Mouse (Mus musculus) hematopoietic stem cell, adult 5-6 weeks (primary cell): ENCODE data around the gene Psg16. TPM values are rescaled to one million over a fixed set of nuclear protein-coding genes. Genes with fewer than 3 reads are reported as not detected.

Source experiments
- total RNA-seq: library from RNA; stranded (forward); fragments of 172-1452, 232-1000 nt; gene quantifications from 2 replicates; pipeline ENCODE4 v1.2.3, GENCODE M21; 2017

Psg16 gene
- total RNA-seq, 1 experiment from 2014 or later: 0.20 TPM

Other genes starting within 250 kb of the Psg16 start
- gene Prkd2, start 231.1 kb upstream of the Psg16 start, total RNA-seq: 22.3 and 30.6 TPM in 2 replicates
- gene Dact3, start 198.7 kb upstream of the Psg16 start, total RNA-seq: 0.99 TPM in 1 of 2 replicates, not detected in the other
- 0.25 TPM in 1 of 2 replicates, not detected in the other for gene Gng8, start 182.3 kb upstream of the Psg16 start, total RNA-seq
- gene Ptgir, start 167.6 kb upstream of the Psg16 start, total RNA-seq: 1.3 and 3.7 TPM in 2 replicates
- 391 and 520 TPM in 2 replicates for gene Calm3, start 149.9 kb upstream of the Psg16 start, total RNA-seq
- 0.25 TPM in 1 of 2 replicates, not detected in the other for gene Pnmal2, start 129.4 kb upstream of the Psg16 start, total RNA-seq
- not detected in 2 replicates for gene Pnmal1, start 114.4 kb upstream of the Psg16 start, total RNA-seq
- gene Gm42372, start 91.0 kb upstream of the Psg16 start, total RNA-seq: 0.99 and 1.6 TPM in 2 replicates
- 12.1 and 13.4 TPM in 2 replicates for gene Ccdc8, start 81.3 kb upstream of the Psg16 start, total RNA-seq
- gene Ppp5c, start 46.1 kb upstream of the Psg16 start, total RNA-seq: 80.2 and 111 TPM in 2 replicates
- 1.0 and 6.9 TPM in 2 replicates for gene Hif3a, start 11.6 kb upstream of the Psg16 start, total RNA-seq
- gene Ceacam3, start 76.2 kb downstream of the Psg16 start, total RNA-seq: not detected in 2 replicates
- gene Psg29, start 129.4 kb downstream of the Psg16 start, total RNA-seq: not detected in 2 replicates